Comparison of ENCODE assay signal across 8 mouse cellular contexts in genomic region chr1:95397188-95397587, GRCm38 (mm10).
A peak's percentile ranks its signal among the peaks of the same experiment; 100 is the strongest.
DNase-seq lines count a peak whose midpoint lies in the region; ATAC-seq lines count a peak whose summit lies in the region.

No protein-coding gene starts in this region.

- no peaks in the 10 kb centered on the region for H3K36me3 ChIP-seq in intestine, embryonic 16.5 days (ENCODE audit: control insufficient read depth, insufficient read depth, low read length)

- H3K4me2 ChIP-seq in intestine, embryonic 16.5 days (ENCODE audit: low read depth, low read length) = no peak overlapping the region

- H3K4me1 ChIP-seq in intestine, embryonic 16.5 days (ENCODE audit: control insufficient read depth, insufficient read depth, low read length) = no peaks in the 10 kb centered on the region

- 44% methylated on average over 4 of the region's 4 CpGs for WGBS in intestine, embryonic 16.5 days

- H3K27ac ChIP-seq in intestine, embryonic 16.5 days (ENCODE audit: low read length) = no peak overlapping the region

- no peaks in the 10 kb centered on the region for H3K27me3 ChIP-seq in intestine, embryonic 16.5 days (replicated peaks; ENCODE audit: control insufficient read depth, insufficient read depth, low read length)

- ATAC-seq in common myeloid progenitor, adult 5-6 weeks (replicated peaks; ENCODE audit: low read depth, poor library complexity, severe bottlenecking) = peak; percentile 58; the same call in 1 of the 2 replicates
- no peak for ATAC-seq in intestine, embryonic 16.5 days

- no peak overlapping the region for H3K9ac ChIP-seq in intestine, embryonic 16.5 days (ENCODE audit: low read depth, low read length)

- H3K4me3 ChIP-seq in intestine, embryonic 16.5 days (ENCODE audit: low read length) = no peak overlapping the region

- H3K9me3 ChIP-seq in intestine, embryonic 16.5 days (ENCODE audit: control insufficient read depth, low read length) = no peaks in the 10 kb centered on the region

- DNase-seq in embryo, embryonic 10 days (ENCODE audit: low spot score) = peak; percentile 37
- DNase-seq in embryo, embryonic 9.5 days (ENCODE audit: extremely low spot score) = no peak
- peak; percentile 5 to 20 for DNase-seq in kidney, postnatal 36 days
- DNase-seq in kidney, adult 8-10 months = no peak
- DNase-seq in naive thymus-derived CD4-positive, alpha-beta T cell, adult 2 months (ENCODE audit: low read depth) = peak; percentile 2
- DNase-seq in cerebellum, adult 9-10 months = no peak

Comparison
In these comparisons a context has a peak if more than half of its experiments do, and no peak if none do; other contexts are left out.
1. DNase-seq: peak in embryo, embryonic 10 days (single experiment), kidney, postnatal 36 days (2 of 2) and naive thymus-derived CD4-positive, alpha-beta T cell, adult 2 months (single experiment); none in embryo, embryonic 9.5 days (single experiment), kidney, adult 8-10 months (0 of 2) and cerebellum, adult 9-10 months (single experiment).